Mouse (Mus musculus) MEL (cell line): ENCODE measurements around the gene Fndc3a. TPM values are rescaled to one million over a fixed set of nuclear protein-coding genes. Genes with fewer than 3 reads are reported as not detected.

Experiments
- DNase-seq: peaks from one replicate; pipeline ENCODE4 v3.0.0; 2011; ENCODE audit warnings: low read depth, low spot score
- H3K27ac ChIP-seq: 2 replicates; pipeline ENCODE4 v1.5.1; 2012; ENCODE audit warnings: low read depth, mild to moderate bottlenecking, control low read depth, low read length, moderate library complexity; ENCODE audit not compliant: control insufficient read depth
- H3K27me3 ChIP-seq, 2 experiments: fragments of 150-350 bp in 1 of 2; sonication (generic) in 1 of 2; 2 replicates each; pipeline ENCODE4 v1.6.1; 2012; ENCODE audit warnings: low read length in 2 of 2, mild to moderate bottlenecking in 2 of 2, improper control_type of control experiment in 1 of 2, moderate library complexity in 1 of 2; ENCODE audit not compliant: insufficient read depth in 2 of 2, control insufficient read depth in 1 of 2
- H3K36me3 ChIP-seq, 2 experiments: 2 replicates each; pipeline ENCODE4 v1.6.1; 2012 to 2014; ENCODE audit warnings: low read length in 2 of 2, improper control_type of control experiment in 1 of 2, inconsistent platforms in 1 of 2, mild to moderate bottlenecking in 1 of 2; ENCODE audit not compliant: insufficient read depth in 2 of 2, control insufficient read depth in 1 of 2
- H3K4me1 ChIP-seq, 2 experiments: fragments of 150-350 bp in 1 of 2; sonication (generic) in 1 of 2; 2 replicates each; pipeline ENCODE4 v1.6.1; 2012; ENCODE audit warnings: low read length in 2 of 2, improper control_type of control experiment in 1 of 2, mild to moderate bottlenecking in 1 of 2; ENCODE audit not compliant: insufficient read depth in 2 of 2, control insufficient read depth in 1 of 2
- H3K4me3 ChIP-seq, 2 experiments: fragments of 150-350 bp in 1 of 2; sonication (generic) in 1 of 2; 2 replicates each; pipeline ENCODE4 v1.5.1; 2012; ENCODE audit warnings: low read depth in 2 of 2, low read length in 2 of 2, mild to moderate bottlenecking in 2 of 2, moderate library complexity in 2 of 2, control low read depth in 1 of 2, improper control_type of control experiment in 1 of 2; ENCODE audit not compliant: control insufficient read depth in 1 of 2, insufficient read depth in 1 of 2
- H3K79me2 ChIP-seq: 2 replicates; pipeline ENCODE4 v1.6.1; 2012; ENCODE audit warnings: mild to moderate bottlenecking, low read length, moderate library complexity; ENCODE audit not compliant: control insufficient read depth, poor library complexity, insufficient read depth
- H3K9ac ChIP-seq: 2 replicates; pipeline ENCODE4 v1.6.1; 2012; ENCODE audit warnings: low read depth, mild to moderate bottlenecking, control low read depth, low read length, moderate library complexity; ENCODE audit not compliant: control insufficient read depth, poor library complexity, severe bottlenecking
- H3K9me3 ChIP-seq: fragments of 150-350 bp; sonication (generic); replicated peaks from 2 replicates; pipeline ENCODE4 v1.6.1; 2012; ENCODE audit warnings: mild to moderate bottlenecking, low read length, improper control_type of control experiment, moderate library complexity; ENCODE audit not compliant: insufficient read depth
- CHD1 ChIP-seq: IDR thresholded peaks from 2 replicates; pipeline ENCODE4 v1.6.1; 2012; ENCODE audit warnings: low read depth, mild to moderate bottlenecking, inconsistent platforms, low read length, improper control_type of control experiment
- CHD2 ChIP-seq: IDR thresholded peaks from 2 replicates; pipeline ENCODE4 v1.6.1; 2011; ENCODE audit warnings: low read length, improper control_type of control experiment
- CTCF ChIP-seq, 3 experiments: IDR thresholded peaks in 2 of 3; conservative IDR thresholded peaks in 1 of 3; 2 replicates each; pipeline ENCODE4 v1.5.1; 2011 to 2012; ENCODE audit warnings: low read length in 3 of 3, low read depth in 2 of 3, mild to moderate bottlenecking in 2 of 3, improper control_type of control experiment in 1 of 3, inconsistent platforms in 1 of 3, mixed read lengths in 1 of 3, moderate library complexity in 1 of 3; ENCODE audit not compliant: control insufficient read depth in 1 of 3, insufficient read depth in 1 of 3, poor library complexity in 1 of 3, severe bottlenecking in 1 of 3
- E2F4 ChIP-seq: IDR thresholded peaks from 2 replicates; pipeline ENCODE4 v1.6.1; 2011; ENCODE audit warnings: low read depth, low read length, improper control_type of control experiment, borderline replicate concordance
- ELF1 ChIP-seq: IDR thresholded peaks from 2 replicates; pipeline ENCODE4 v1.6.1; 2014; ENCODE audit warnings: low read depth, mild to moderate bottlenecking, inconsistent platforms, low read length, improper control_type of control experiment, moderate library complexity
- EP300 ChIP-seq, 2 experiments: IDR thresholded peaks; 2 replicates each; pipeline ENCODE4 v1.6.1; 2011; ENCODE audit warnings: improper control_type of control experiment in 2 of 2, low read length in 2 of 2, low read depth in 1 of 2, mild to moderate bottlenecking in 1 of 2
- ETS1 ChIP-seq: IDR thresholded peaks from 2 replicates; pipeline ENCODE4 v1.6.1; 2012; ENCODE audit warnings: low read depth, mild to moderate bottlenecking, inconsistent platforms, low read length, improper control_type of control experiment, moderate library complexity
- GATA1 ChIP-seq: IDR thresholded peaks from 2 replicates; pipeline ENCODE4 v1.6.1; 2011; ENCODE audit warnings: low read depth, low read length, improper control_type of control experiment
- HCFC1 ChIP-seq: IDR thresholded peaks from 2 replicates; pipeline ENCODE4 v1.6.1; 2012; ENCODE audit warnings: low read depth, mild to moderate bottlenecking, inconsistent platforms, low read length, improper control_type of control experiment, moderate library complexity
- JUND ChIP-seq: IDR thresholded peaks from 2 replicates; pipeline ENCODE4 v1.6.1; 2011; ENCODE audit warnings: low read depth, mild to moderate bottlenecking, improper control_type of control experiment, low read length
- KAT2A ChIP-seq: conservative IDR thresholded peaks from 2 replicates; pipeline ENCODE4 v1.6.1; 2012; ENCODE audit warnings: low read depth, low read length, improper control_type of control experiment, inconsistent platforms
- MAFK ChIP-seq: IDR thresholded peaks from 2 replicates; pipeline ENCODE4 v1.6.1; 2011; ENCODE audit warnings: low read depth, mild to moderate bottlenecking, low read length, improper control_type of control experiment, borderline replicate concordance
- MAX ChIP-seq: IDR thresholded peaks from 2 replicates; pipeline ENCODE4 v1.6.1; 2011; ENCODE audit warnings: low read length, improper control_type of control experiment
- MAZ ChIP-seq: IDR thresholded peaks from 2 replicates; pipeline ENCODE4 v1.6.1; 2012; ENCODE audit warnings: low read depth, mild to moderate bottlenecking, inconsistent platforms, low read length, improper control_type of control experiment
- MEF2A ChIP-seq: IDR thresholded peaks from 2 replicates; pipeline ENCODE4 v1.6.1; 2014; ENCODE audit warnings: low read depth, mild to moderate bottlenecking, inconsistent platforms, low read length, improper control_type of control experiment; ENCODE audit not compliant: poor library complexity, insufficient replicate concordance, severe bottlenecking; ENCODE audit errors: extremely low read depth
- MXI1 ChIP-seq: IDR thresholded peaks from 2 replicates; pipeline ENCODE4 v1.6.1; 2011; ENCODE audit warnings: mild to moderate bottlenecking, low read depth, low read length, improper control_type of control experiment
- MYB ChIP-seq: IDR thresholded peaks from 2 replicates; pipeline ENCODE4 v1.6.1; 2011; ENCODE audit warnings: mild to moderate bottlenecking, low read depth, low read length, improper control_type of control experiment
- RAD21 ChIP-seq: IDR thresholded peaks from 2 replicates; pipeline ENCODE4 v1.6.1; 2011; ENCODE audit warnings: mild to moderate bottlenecking, low read depth, low read length, improper control_type of control experiment
- TBP ChIP-seq: IDR thresholded peaks from 2 replicates; pipeline ENCODE4 v1.8.0; 2011; ENCODE audit warnings: low read depth, low read length, improper control_type of control experiment
- TCF12 ChIP-seq: IDR thresholded peaks from 2 replicates; pipeline ENCODE4 v1.6.1; 2014; ENCODE audit warnings: low read depth, mild to moderate bottlenecking, inconsistent platforms, low read length, improper control_type of control experiment, moderate library complexity
- USF2 ChIP-seq, 2 experiments: IDR thresholded peaks; 2 replicates each; pipeline ENCODE4 v1.6.1; 2011 to 2012; ENCODE audit warnings: improper control_type of control experiment in 2 of 2, low read length in 2 of 2, borderline replicate concordance in 1 of 2, inconsistent platforms in 1 of 2, low read depth in 1 of 2, mild to moderate bottlenecking in 1 of 2; ENCODE audit not compliant: insufficient read depth in 1 of 2
- ZMIZ1 ChIP-seq: IDR thresholded peaks from 2 replicates; pipeline ENCODE4 v1.6.1; 2012; ENCODE audit warnings: low read depth, mild to moderate bottlenecking, inconsistent platforms, low read length, improper control_type of control experiment, moderate library complexity
- ZNF384 ChIP-seq: IDR thresholded peaks from 2 replicates; pipeline ENCODE4 v1.6.1; 2012; ENCODE audit warnings: low read depth, mild to moderate bottlenecking, inconsistent platforms, low read length, improper control_type of control experiment
- polyA plus RNA-seq, 2 experiments: library from polyadenylated mRNA; stranded (reverse) in 1 of 2; unstranded in 1 of 2; fragments of >175 nt in 1 of 2; fragments of >200 nt in 1 of 2; gene quantifications; 2 replicates each; pipeline versions ENCODE4 v1.2.1 to v1.2.4; 2012; ENCODE audit warnings: low replicate concordance in 2 of 2, low read depth in 1 of 2; ENCODE audit not compliant: insufficient read length in 2 of 2, insufficient read depth in 1 of 2, missing spikeins in 1 of 2
- total RNA-seq: library from RNA; depleted of rRNA; stranded (reverse); fragments of 300-350 nt; gene quantifications from 2 replicates; pipeline ENCODE4 v1.2.3, GENCODE M21; 2012

The Fndc3a gene
- total and polyA plus RNA-seq, 3 experiments, result 4.2 to 9.0 TPM; not detected in 1

- H3K79me2 ChIP-seq, result no peaks in the 10 kb centered on the region
- no peak for TF ChIP-seq ELF1
- TF ChIP-seq MEF2A, result no peak
- TF ChIP-seq MAFK, result no peak
- no peak for TF ChIP-seq MAX
- no peak for TF ChIP-seq ZMIZ1
- no peak for TF ChIP-seq ETS1
- no peak for TF ChIP-seq TBP
- TF ChIP-seq JUND, result no peak
- no peak for TF ChIP-seq USF2 (IDR thresholded peaks at IDR 0.05; ENCODE audit: borderline replicate concordance in 1 of 2, insufficient read depth in 1 of 2, low read depth in 1 of 2, low read length in 2 of 2)
- TF ChIP-seq CHD1, result no peak
- no peak for TF ChIP-seq GATA1
- no peak overlapping the region for H3K9ac ChIP-seq
- H3K4me1 ChIP-seq, result no peaks in the 10 kb centered on the region
- H3K27ac ChIP-seq, result no peak overlapping the region
- no peaks in the 10 kb centered on the region for H3K36me3 ChIP-seq
- DNase-seq, result no peak
- H3K27me3 ChIP-seq, result no peaks in the 10 kb centered on the region
- no peak overlapping the region for H3K4me3 ChIP-seq
- no peaks in the 10 kb centered on the region for H3K9me3 ChIP-seq
Measured at GRCm38 (mm10) chr14:72518786-72519185, 191.0 kb downstream of the Fndc3a start.

- DNase-seq, result no peak
- H3K9me3 ChIP-seq, result no peaks in the 10 kb centered on the region
- no peaks in the 10 kb centered on the region for H3K4me1 ChIP-seq
- H3K27me3 ChIP-seq, result no peaks in the 10 kb centered on the region
- no peaks in the 10 kb centered on the region for H3K36me3 ChIP-seq
- no peaks in the 10 kb centered on the region for H3K79me2 ChIP-seq
- no peak overlapping the region for H3K4me3 ChIP-seq
- no peak overlapping the region for H3K27ac ChIP-seq
- TF ChIP-seq TCF12 (no peak), RAD21 (peak; percentile 4; the same call in 1 of the 2 replicates), CTCF (IDR thresholded peaks at IDR 0.05 in 2 of 3, conservative IDR thresholded peaks at IDR 0.05 in 1 of 3; ENCODE audit: control insufficient read depth in 1 of 3, insufficient read depth in 1 of 3, low read depth in 2 of 3, low read length in 3 of 3, poor library complexity in 1 of 3, severe bottlenecking in 1 of 3) (0 out of 6 replicates have a peak, but pooled peaks of 1 of the 3 experiments have one; percentile 9)
- no peak overlapping the region for H3K9ac ChIP-seq
Measured at GRCm38 (mm10) chr14:72516376-72516775, 193.4 kb downstream of the Fndc3a start.

GRCm38 (mm10) chr14:72506723-72507420 lies 202.9 kb downstream of the Fndc3a start:
- no peak for DNase-seq
- H3K27me3 ChIP-seq, result no peaks in the 10 kb centered on the region
- no peak overlapping the region for H3K9ac ChIP-seq
- H3K4me3 ChIP-seq, result no peak overlapping the region
- TF ChIP-seq KAT2A (no peak), MAZ (no peak), MAFK (no peak), JUND (no peak), ZNF384 (no peak), MYB (no peak), HCFC1 (no peak), CHD2 (no peak), E2F4 (no peak), MXI1 (no peak), EP300 (IDR thresholded peaks at IDR 0.05; ENCODE audit: low read depth in 1 of 2, low read length in 2 of 2) (no peak), ETS1 (no peak), CHD1 (no peak)
- no peaks in the 10 kb centered on the region for H3K9me3 ChIP-seq
- H3K36me3 ChIP-seq, result no peaks in the 10 kb centered on the region
- H3K79me2 ChIP-seq, result no peaks in the 10 kb centered on the region
- H3K27ac ChIP-seq, result no peak overlapping the region
- H3K4me1 ChIP-seq, result no peaks in the 10 kb centered on the region
